Mouse (Mus musculus) stomach, postnatal 0 days (tissue): Measurements from ENCODE around the gene Mrpl34. TPM values are rescaled to one million over a fixed set of nuclear protein-coding genes. Genes with fewer than 3 reads are reported as not detected.

Experiments
- ATAC-seq: fragments of 200-750 bp; cut with Nextera tagmentation; 2 replicates; pipeline ENCODE4 v1.8.0; 2017; ENCODE audit not compliant: low FRiP score, low TSS enrichment
- DNase-seq: peaks from one replicate; pipeline ENCODE4 v3.0.0-alpha.2; 2016; ENCODE audit warnings: low spot score
- H3K27ac ChIP-seq: fragments of 300-500 bp; sonication (generic); replicated peaks from 2 replicates; pipeline ENCODE4 v1.5.1; 2014; ENCODE audit warnings: mild to moderate bottlenecking, control low read depth
- H3K27me3 ChIP-seq: fragments of 300-500 bp; sonication (generic); 2 replicates; pipeline ENCODE4 v1.6.1; 2014; ENCODE audit warnings: low read length; ENCODE audit not compliant: control insufficient read depth, insufficient read depth
- H3K36me3 ChIP-seq: fragments of 300-500 bp; sonication (generic); 2 replicates; pipeline ENCODE4 v1.6.1; 2014; ENCODE audit warnings: low read length, mixed read lengths; ENCODE audit not compliant: control insufficient read depth, insufficient read depth
- H3K4me1 ChIP-seq: fragments of 300-500 bp; sonication (generic); replicated peaks from 2 replicates; pipeline ENCODE4 v1.6.1; 2014; ENCODE audit warnings: antibody characterized with exemption; ENCODE audit not compliant: control insufficient read depth, insufficient read depth
- H3K4me2 ChIP-seq: fragments of 300-500 bp; sonication (generic); replicated peaks from 2 replicates; pipeline ENCODE4 v1.6.1; 2014; ENCODE audit warnings: low read depth, mild to moderate bottlenecking, control low read depth, moderate library complexity
- H3K4me3 ChIP-seq: fragments of 300-500 bp; sonication (generic); 2 replicates; pipeline ENCODE4 v1.5.1; 2014; ENCODE audit warnings: low read depth, low read length, control low read depth
- H3K9ac ChIP-seq: fragments of 300-500 bp; sonication (generic); 2 replicates; pipeline ENCODE4 v1.6.1; 2014; ENCODE audit warnings: mild to moderate bottlenecking, low read length, control low read depth, mixed read lengths
- H3K9me3 ChIP-seq: fragments of 300-500 bp; sonication (generic); 2 replicates; pipeline ENCODE4 v1.6.1; 2016; ENCODE audit warnings: low read length; ENCODE audit not compliant: control insufficient read depth
- CTCF ChIP-seq: IDR thresholded peaks from 2 replicates; pipeline ENCODE4 v1.5.1; 2016; ENCODE audit warnings: antibody characterized with exemption, low read depth, mild to moderate bottlenecking, moderate library complexity
- EP300 ChIP-seq: optimal IDR thresholded peaks from 2 replicates; pipeline ENCODE3; 2016; ENCODE audit warnings: antibody characterized with exemption
- WGBS: fragments of 180-500 bp; shearing (Covaris S2); extraction: QIAGEN DNeasy Blood & Tissue Kit; methylation state at CpG from one replicate; pipeline ENCODE4 v1.1.7; 2014; 5-methylcytosine and 5-hydroxymethylcytosine counted together
- polyA plus RNA-seq: library from polyadenylated mRNA; unstranded; fragments of >200 nt; fragmentation: Nextera tagmentation; extraction: Ambion mirVana; gene quantifications from 2 replicates; pipeline ENCODE4 v1.2.1, GENCODE M21; 2015

The Mrpl34 gene
- polyA plus RNA-seq, 1 experiment from 2014 or later: 137 TPM

GRCm38 (mm10) chr8:71498816-71499690 lies 34.3 kb downstream of the Mrpl34 start:
- DNase-seq: no peak
- 31% methylated on average over 15 of the region's 16 CpGs for WGBS

GRCm38 (mm10) chr8:71504349-71504748 lies 39.6 kb downstream of the Mrpl34 start:
- no peak for DNase-seq
- no peak overlapping the region for H3K4me2 ChIP-seq
- 78% methylated on average over 4 of the region's 4 CpGs for WGBS
- no peak for TF ChIP-seq CTCF
- no peak for TF ChIP-seq EP300
- H3K27ac ChIP-seq: no peak overlapping the region
- no peak overlapping the region for H3K9ac ChIP-seq
- H3K4me1 ChIP-seq: 0 out of 2 replicates have a peak, but pooled peaks cover 2% of the 10 kb centered on the region
- 0 out of 2 replicates have a peak, but pooled peaks cover 5% of the 10 kb centered on the region for H3K27me3 ChIP-seq
- H3K4me3 ChIP-seq: no peak overlapping the region
- no peaks in the 10 kb centered on the region for H3K36me3 ChIP-seq
- no peaks in the 10 kb centered on the region for H3K9me3 ChIP-seq
- no peak for ATAC-seq

More at GRCm38 (mm10) chr8:71498816-71499690, 34.3 kb downstream of the Mrpl34 start:
- Histone ChIP-seq H3K9me3 (no peaks in the 10 kb centered on the region), H3K4me1 (no peaks in the 10 kb centered on the region; the same call in 1 of the 2 replicates), H3K27ac (0 out of 2 replicates have a peak overlapping the region, but pooled peaks have one; percentile 41), H3K27me3 (no peaks in the 10 kb centered on the region), H3K36me3 (no peaks in the 10 kb centered on the region), H3K4me2 (peak overlapping the region; percentile 8; the same call in 1 of the 2 replicates), H3K9ac (no peak overlapping the region), H3K4me3 (no peak overlapping the region)
- TF ChIP-seq CTCF: no peak
- TF ChIP-seq EP300: no peak
- no peak for ATAC-seq

- 92% methylated on average over 4 of the region's 4 CpGs for WGBS
Measured at GRCm38 (mm10) chr8:71505326-71505725, 40.6 kb downstream of the Mrpl34 start.

GRCm38 (mm10) chr8:71505979-71506378 lies 41.2 kb downstream of the Mrpl34 start:
- WGBS: 67% methylated on average over 4 of the region's 4 CpGs
- H3K36me3 ChIP-seq: no peaks in the 10 kb centered on the region
- H3K9me3 ChIP-seq: no peaks in the 10 kb centered on the region
- H3K9ac ChIP-seq: no peak overlapping the region
- 0 out of 2 replicates have a peak, but pooled peaks cover 5% of the 10 kb centered on the region for H3K27me3 ChIP-seq
- H3K4me2 ChIP-seq: no peak overlapping the region
- TF ChIP-seq CTCF (no peak), EP300 (no peak)
- no peak for ATAC-seq
- no peak overlapping the region for H3K27ac ChIP-seq
- no peak for DNase-seq
- 0 out of 2 replicates have a peak, but pooled peaks cover 2% of the 10 kb centered on the region for H3K4me1 ChIP-seq
- no peak overlapping the region for H3K4me3 ChIP-seq

More at GRCm38 (mm10) chr8:71505326-71505725, 40.6 kb downstream of the Mrpl34 start:
- ATAC-seq (no peak), DNase-seq (no peak)
- H3K36me3 ChIP-seq: no peaks in the 10 kb centered on the region
- 0 out of 2 replicates have a peak, but pooled peaks cover 2% of the 10 kb centered on the region for H3K4me1 ChIP-seq
- no peak overlapping the region for H3K27ac ChIP-seq
- 0 out of 2 replicates have a peak, but pooled peaks cover 5% of the 10 kb centered on the region for H3K27me3 ChIP-seq
- no peak overlapping the region for H3K4me3 ChIP-seq
- H3K9me3 ChIP-seq: no peaks in the 10 kb centered on the region
- no peak overlapping the region for H3K4me2 ChIP-seq
- TF ChIP-seq CTCF: no peak
- no peak for TF ChIP-seq EP300
- no peak overlapping the region for H3K9ac ChIP-seq

- H3K9me3 ChIP-seq: no peaks in the 10 kb centered on the region
- 0 out of 2 replicates have a peak, but pooled peaks cover 5% of the 10 kb centered on the region for H3K27me3 ChIP-seq
Measured at GRCm38 (mm10) chr8:71507589-71508104, 42.9 kb downstream of the Mrpl34 start.

More at GRCm38 (mm10) chr8:71507589-71508104, 42.9 kb downstream of the Mrpl34 start:
- peak; percentile 65; the same call in 1 of the 2 replicates for ATAC-seq
- DNase-seq: peak; percentile 81
- Histone ChIP-seq H3K27ac (0 out of 2 replicates have a peak overlapping the region, but pooled peaks have one; percentile 8), H3K4me2 (peak overlapping the region; percentile 63), H3K4me3 (peak overlapping the region; percentile 40), H3K36me3 (no peaks in the 10 kb centered on the region), H3K9ac (peak overlapping the region; percentile 41; the same call in 1 of the 2 replicates), H3K4me1 (0 out of 2 replicates have a peak, but pooled peaks cover 2% of the 10 kb centered on the region)
- TF ChIP-seq EP300 (no peak), CTCF (no peak)
- under 1% methylated on average over 60 of the region's 61 CpGs for WGBS
